8 mouse cellular contexts compared by ENCODE assay signal in genomic region chr10:42697007-42697406, GRCm38 (mm10).
DNase-seq lines count a peak whose midpoint lies in the region; ATAC-seq lines count a peak whose summit lies in the region.

No protein-coding gene starts in this region.

- H3K4me2 ChIP-seq in liver, embryonic 13.5 days: no peak overlapping the region

- H3K4me3 ChIP-seq in liver, embryonic 13.5 days (replicated peaks): no peak overlapping the region

- H3K27me3 ChIP-seq in liver, embryonic 13.5 days: no peaks in the 10 kb centered on the region

- no peaks in the 10 kb centered on the region for H3K9me3 ChIP-seq in liver, embryonic 13.5 days (replicated peaks)

- H3K36me3 ChIP-seq in liver, embryonic 13.5 days: peaks cover 28% of the 10 kb centered on the region

- peak; percentile 69 for ATAC-seq in CD4-positive, CD25-positive, alpha-beta regulatory T cell, adult 4 months
- ATAC-seq in liver, embryonic 13.5 days (ENCODE audit: low read depth): no peak

- H3K9ac ChIP-seq in liver, embryonic 13.5 days: no peak overlapping the region

- WGBS in liver, embryonic 13.5 days (ENCODE audit: insufficient replicate concordance): 16% methylated on average over 8 of the region's 8 CpGs

- DNase-seq in Muller cell, postnatal 12 days (ENCODE audit: inconsistent ontology term): peak; percentile 62
- DNase-seq in cerebellum, adult 11-12 months: peak; percentile 27
- peak; percentile 41 to 73 for DNase-seq in frontal cortex, postnatal 14 days (ENCODE audit: low spot score in 2 of 2)
- DNase-seq in kidney, postnatal 10 days: peak; percentile 82
- peak; percentile 56 for DNase-seq in liver, embryonic 13.5 days
- peak; percentile 43 for DNase-seq in retina, postnatal 7 days (ENCODE audit: low read depth, low spot score)
- peak; percentile 64 for DNase-seq in urinary bladder, postnatal 25 days (ENCODE audit: low spot score)

- no peaks in the 10 kb centered on the region for H3K4me1 ChIP-seq in liver, embryonic 13.5 days (replicated peaks)

- no peak overlapping the region for H3K27ac ChIP-seq in liver, embryonic 13.5 days

Comparison
In these comparisons a context has a peak if more than half of its experiments do, and no peak if none do; other contexts are left out.
1. DNase-seq: peak in every context shown above with its lines; median percentile 82 in kidney, postnatal 10 days; 64 in urinary bladder, postnatal 25 days; 62 in Muller cell, postnatal 12 days; 57 in frontal cortex, postnatal 14 days; 56 in liver, embryonic 13.5 days; 43 in retina, postnatal 7 days; 27 in cerebellum, adult 11-12 months.